Mouse (Mus musculus): ENCODE measurements around the gene Phgdh.

DNA sequence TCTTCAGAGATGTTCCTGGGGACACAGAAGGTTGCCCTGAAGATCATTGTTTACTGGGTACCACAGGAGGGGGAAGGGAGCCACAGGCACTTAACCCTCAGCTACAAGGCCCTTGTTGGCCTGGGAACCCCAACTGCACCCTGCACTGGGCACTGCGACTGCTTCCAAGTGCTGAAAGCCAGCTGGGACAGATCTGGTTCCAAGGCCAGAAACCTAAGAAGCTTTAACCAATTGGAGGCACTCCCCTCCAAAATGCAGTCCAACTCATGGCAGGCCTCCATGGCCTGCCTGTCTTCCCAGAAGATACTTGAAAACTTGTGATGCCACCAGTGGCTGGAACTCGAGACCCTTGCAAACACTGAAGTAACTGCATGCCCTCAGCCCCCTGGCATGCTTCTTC lies 24.6 kb downstream of the Phgdh start:
- no peak for TF ChIP-seq POLR2A (IDR thresholded peaks at IDR 0.05; ENCODE audit: extremely low read depth, insufficient read depth, low read length)
- TF ChIP-seq CTCF (IDR thresholded peaks at IDR 0.05; ENCODE audit: extremely low read depth, insufficient read depth, low read length): no peak

Measured in cortical plate, adult 2 months (tissue).